Mouse (Mus musculus) lung, adult 2 months (tissue): ENCODE results near the gene Hpf1.

Experiments used
- CTCF ChIP-seq: fragments of 200-500 bp; IDR thresholded peaks from 2 replicates; pipeline ENCODE4 v1.5.1; 2011; ENCODE audit warnings: mild to moderate bottlenecking, low read length, control low read depth; ENCODE audit not compliant: insufficient read depth
- POLR2A ChIP-seq: fragments of 200-500 bp; IDR thresholded peaks from 2 replicates; pipeline ENCODE4 v1.6.1; 2011; ENCODE audit warnings: low read depth, mild to moderate bottlenecking, control low read depth, low read length, borderline replicate concordance; ENCODE audit errors: extremely low read depth

DNA sequence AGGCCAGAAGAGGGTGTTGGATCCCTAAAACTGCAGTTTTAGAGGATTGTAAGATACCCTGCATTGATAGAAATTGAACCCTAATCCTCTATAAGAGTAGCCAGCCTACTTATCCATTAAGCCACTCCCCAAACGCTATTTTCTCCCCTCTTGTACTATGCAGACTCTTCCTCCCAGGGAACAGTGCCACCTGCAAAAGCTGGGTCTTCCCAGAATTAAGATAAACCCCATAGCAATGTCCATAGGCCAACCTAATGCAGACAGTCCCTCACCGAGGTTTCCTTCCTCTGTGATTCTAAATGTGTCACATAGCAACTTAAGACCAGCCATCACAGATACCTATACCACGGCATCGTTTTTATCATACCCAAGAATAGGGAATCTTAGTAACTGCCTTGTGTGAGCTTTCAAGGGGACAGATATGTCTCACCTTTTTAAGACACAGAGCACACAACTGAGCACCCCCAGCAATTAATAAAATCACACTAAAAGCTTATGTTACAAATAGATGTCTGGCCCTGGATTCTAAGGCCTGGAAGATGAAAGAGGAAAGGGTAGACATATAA, 31.2 kb upstream of the Hpf1 start:
- TF ChIP-seq POLR2A = no peak
- no peak for TF ChIP-seq CTCF
